Mouse (Mus musculus) spleen, adult 12 weeks (tissue): ENCODE results near the gene Gm5926.
"Not testable (repeated sequence)": the region's sequence is repeated elsewhere in the genome, so short reads cannot be mapped to it uniquely, and the experiment has no call there.

Experiments
- DNase-seq: peaks from one replicate; pipeline ENCODE4 v3.0.0; 2022; ENCODE audit warnings: low spot score

Gm5926 gene

DNA sequence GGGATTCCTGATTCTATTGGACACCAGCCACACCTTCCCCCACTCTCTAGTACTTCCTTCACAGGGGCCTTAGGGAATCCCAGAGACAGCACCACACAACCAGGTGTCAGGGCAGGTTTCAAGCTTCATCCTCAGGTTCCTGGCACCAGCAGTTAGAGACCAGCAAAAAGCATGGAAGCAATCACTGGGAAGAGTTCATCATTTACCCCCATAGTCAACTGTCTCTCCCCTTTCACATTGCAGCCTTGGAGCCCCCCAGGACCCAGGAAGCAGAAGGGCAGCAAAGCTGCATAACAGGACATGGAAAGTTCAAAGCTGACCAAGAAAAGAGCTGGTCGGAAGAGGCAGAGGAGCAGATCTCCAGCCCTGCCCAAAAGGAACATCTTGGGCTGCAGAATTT, at the start of gene Gm5926:
TSS of gene Gm5926 (plus strand) at position 301 of the 400 bp plus-strand sequence.
- not testable (repeated sequence) for DNase-seq

DNA sequence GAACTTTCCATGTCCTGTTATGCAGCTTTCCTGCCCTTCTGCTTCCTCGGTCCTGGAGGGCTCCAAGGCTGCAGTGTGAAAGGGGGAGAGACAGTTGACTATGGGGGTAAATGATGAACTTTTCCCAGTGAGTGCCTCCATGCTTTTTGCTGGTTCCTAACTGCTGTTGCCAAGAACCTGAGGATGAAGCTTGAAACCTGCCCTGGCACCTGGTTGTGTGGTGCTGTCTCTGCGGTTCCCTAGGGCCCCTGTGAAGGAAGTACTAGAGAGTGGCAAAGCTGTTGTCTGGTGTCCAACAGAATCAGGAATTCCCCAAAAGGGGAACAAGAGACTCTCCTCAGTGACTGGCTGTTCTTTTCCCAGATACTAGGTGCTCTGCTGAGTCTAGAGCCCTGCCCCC, 49.5 kb upstream of the Gm5926 start:
- DNase-seq: not testable (repeated sequence)

DNA sequence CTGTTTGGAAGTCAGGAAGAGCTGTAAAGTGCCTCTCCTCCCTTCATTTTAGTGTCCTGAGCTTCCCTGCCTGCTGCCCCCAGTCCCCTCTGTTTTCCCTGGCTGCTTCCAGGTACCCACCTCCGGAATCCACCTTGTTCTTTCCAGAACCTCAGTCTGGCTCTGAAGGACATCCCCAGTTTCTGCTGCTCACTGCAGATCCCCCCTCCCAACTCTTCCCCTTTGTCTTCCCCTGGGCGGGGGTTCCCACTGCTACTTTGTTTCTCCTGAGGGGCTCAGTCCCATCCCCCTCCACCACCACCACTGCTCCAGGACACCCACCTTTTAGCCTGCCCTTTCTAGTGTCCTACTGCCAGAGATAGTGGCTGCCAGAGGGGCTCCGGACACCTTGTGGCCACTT, 49.1 kb upstream of the Gm5926 start:
- DNase-seq: not testable (repeated sequence)
